Mouse (Mus musculus) C2C12 (cell line): ENCODE measurements around the gene Epn3. TPM values are rescaled to one million over a fixed set of nuclear protein-coding genes. Genes with fewer than 3 reads are reported as not detected.

Experiments used
- H3K27me3 ChIP-seq: one replicate; pipeline ENCODE4 v1.6.1; 2011; ENCODE audit not compliant: control insufficient read depth, insufficient read depth, insufficient read length
- H3K36me3 ChIP-seq: one replicate; pipeline ENCODE4 v1.6.1; 2011; ENCODE audit not compliant: control insufficient read depth, insufficient read depth
- H3K4me3 ChIP-seq: one replicate; pipeline ENCODE4 v1.5.1; 2011; ENCODE audit warnings: mild to moderate bottlenecking, control low read depth; ENCODE audit not compliant: poor library complexity, insufficient read depth, severe bottlenecking
- H3K79me2 ChIP-seq: one replicate; pipeline ENCODE4 v1.6.1; 2011; ENCODE audit not compliant: control insufficient read depth, insufficient read depth
- H3K79me3 ChIP-seq: one replicate; pipeline ENCODE4 v1.6.1; 2011; ENCODE audit warnings: low read depth, control low read depth
- H3ac ChIP-seq: one replicate; pipeline ENCODE3; 2011; ENCODE audit warnings: low read depth; ENCODE audit not compliant: control insufficient read depth, insufficient read length
- CEBPB ChIP-seq: IDR thresholded peaks from one replicate; pipeline ENCODE4 v1.6.1; 2011; ENCODE audit warnings: low read depth, mild to moderate bottlenecking, control low read depth, moderate library complexity
- CTCF ChIP-seq: IDR thresholded peaks from one replicate; pipeline ENCODE4 v1.5.1; 2011; ENCODE audit not compliant: control insufficient read depth, insufficient read depth, insufficient read length
- FOSL1 ChIP-seq: IDR thresholded peaks from one replicate; pipeline ENCODE4 v1.8.0; 2011; ENCODE audit warnings: mild to moderate bottlenecking, low read length; ENCODE audit not compliant: poor library complexity, insufficient read depth, severe bottlenecking
- MAX ChIP-seq: IDR thresholded peaks from one replicate; pipeline ENCODE4 v1.6.1; 2011; ENCODE audit warnings: mild to moderate bottlenecking, control low read depth
- MYOD1 ChIP-seq: IDR thresholded peaks from one replicate; pipeline ENCODE4 v1.6.1; 2011; ENCODE audit warnings: low read depth; ENCODE audit not compliant: control insufficient read depth, insufficient read length
- MYOG ChIP-seq: IDR thresholded peaks from one replicate; pipeline ENCODE4 v1.6.1; 2011; ENCODE audit not compliant: control insufficient read depth, insufficient read length; ENCODE audit errors: extremely low read depth
- USF1 ChIP-seq: IDR thresholded peaks from one replicate; pipeline ENCODE4 v1.6.1; 2011; ENCODE audit warnings: low read depth, mild to moderate bottlenecking, control low read depth, moderate library complexity
- polyA plus RNA-seq: library from polyadenylated mRNA; unstranded; fragments of >200 nt; fragmentation: generic; extraction: Trizol; gene quantifications from one replicate; pipeline ENCODE4 v1.2.1, GENCODE M21; 2012; ENCODE audit warnings: missing spikeins

Gene Epn3
- polyA plus RNA-seq, 1 experiment = 0.25 TPM

DNA sequence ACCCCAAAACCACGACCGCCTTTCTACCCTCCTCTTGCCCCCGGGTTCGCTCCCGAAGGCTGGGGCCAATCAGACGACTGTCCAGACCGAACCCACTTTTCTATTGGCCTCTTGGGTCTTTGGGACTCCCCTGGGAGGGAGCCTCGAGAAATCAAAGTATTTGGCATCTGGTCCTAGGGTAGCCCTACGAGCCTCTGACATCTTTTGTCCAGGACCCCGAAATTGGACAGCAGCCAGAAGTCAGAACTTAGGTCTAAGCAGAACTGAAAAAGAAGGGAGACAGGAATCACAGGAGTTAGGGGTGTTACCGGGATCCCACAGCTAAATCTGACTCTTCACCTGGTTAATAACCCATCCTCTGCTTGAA, 25.2 kb downstream of the Epn3 start:
- H3K27me3 ChIP-seq = peaks cover 62% of the 10 kb centered on the region

DNA sequence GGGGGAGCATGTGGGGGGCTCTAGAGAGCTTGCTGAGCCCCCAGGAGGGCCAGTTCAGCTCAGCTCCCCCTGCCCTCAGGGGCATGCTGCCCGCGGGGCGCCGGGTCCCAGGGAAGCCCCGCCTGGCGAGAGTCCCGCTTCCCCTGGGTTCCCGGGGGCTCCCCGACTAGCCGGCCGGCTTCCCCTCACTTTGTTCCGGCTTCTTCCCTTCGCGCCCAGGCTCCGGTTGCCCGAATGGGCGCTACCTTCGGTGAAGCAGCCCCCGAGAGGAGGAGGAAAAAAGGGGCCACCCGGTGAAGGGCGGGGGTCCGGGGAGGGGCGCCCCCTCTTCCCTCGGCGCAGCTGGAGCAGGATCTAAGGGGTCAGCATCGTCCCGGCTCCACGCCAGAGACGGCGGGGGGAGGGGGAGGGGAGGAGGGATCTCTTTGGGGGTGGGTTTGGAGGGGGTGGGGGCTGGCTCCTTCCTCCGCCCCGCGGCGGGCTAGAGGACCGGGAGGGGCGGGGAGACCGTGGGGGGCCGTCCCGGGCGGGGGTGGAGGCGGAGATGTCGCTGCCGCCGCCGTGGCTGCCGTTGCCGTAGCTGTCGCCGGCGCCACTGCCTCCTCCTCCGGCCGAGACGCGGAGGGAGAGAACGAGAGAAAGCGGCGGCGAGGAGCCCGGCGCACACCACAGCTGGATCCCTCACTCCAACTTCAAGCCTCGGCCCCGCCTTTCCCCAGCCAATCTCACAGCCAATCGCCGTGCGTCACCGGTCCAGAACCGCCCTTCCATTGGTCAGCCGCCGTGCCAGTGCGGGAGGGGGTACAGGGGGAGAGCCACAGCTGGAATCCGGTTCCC, 25.8 kb downstream of the Epn3 start, which contains the start of gene Cacna1g:
Gene Cacna1g, minus strand, starts transcription at position 492 of the 837 bp plus-strand sequence.
- TF ChIP-seq MYOD1 (peak; percentile 10), FOSL1 (no peak)

More for the DNA sequence above, 25.2 kb downstream of the Epn3 start:
- no peak overlapping the region for H3K4me3 ChIP-seq
- H3K79me2 ChIP-seq = no peaks in the 10 kb centered on the region
- H3K36me3 ChIP-seq = no peaks in the 10 kb centered on the region
- no peak overlapping the region for H3ac ChIP-seq
- H3K79me3 ChIP-seq = no peaks in the 10 kb centered on the region
- TF ChIP-seq CEBPB = no peak
- no peak for TF ChIP-seq MYOD1
- TF ChIP-seq MYOG = no peak

DNA sequence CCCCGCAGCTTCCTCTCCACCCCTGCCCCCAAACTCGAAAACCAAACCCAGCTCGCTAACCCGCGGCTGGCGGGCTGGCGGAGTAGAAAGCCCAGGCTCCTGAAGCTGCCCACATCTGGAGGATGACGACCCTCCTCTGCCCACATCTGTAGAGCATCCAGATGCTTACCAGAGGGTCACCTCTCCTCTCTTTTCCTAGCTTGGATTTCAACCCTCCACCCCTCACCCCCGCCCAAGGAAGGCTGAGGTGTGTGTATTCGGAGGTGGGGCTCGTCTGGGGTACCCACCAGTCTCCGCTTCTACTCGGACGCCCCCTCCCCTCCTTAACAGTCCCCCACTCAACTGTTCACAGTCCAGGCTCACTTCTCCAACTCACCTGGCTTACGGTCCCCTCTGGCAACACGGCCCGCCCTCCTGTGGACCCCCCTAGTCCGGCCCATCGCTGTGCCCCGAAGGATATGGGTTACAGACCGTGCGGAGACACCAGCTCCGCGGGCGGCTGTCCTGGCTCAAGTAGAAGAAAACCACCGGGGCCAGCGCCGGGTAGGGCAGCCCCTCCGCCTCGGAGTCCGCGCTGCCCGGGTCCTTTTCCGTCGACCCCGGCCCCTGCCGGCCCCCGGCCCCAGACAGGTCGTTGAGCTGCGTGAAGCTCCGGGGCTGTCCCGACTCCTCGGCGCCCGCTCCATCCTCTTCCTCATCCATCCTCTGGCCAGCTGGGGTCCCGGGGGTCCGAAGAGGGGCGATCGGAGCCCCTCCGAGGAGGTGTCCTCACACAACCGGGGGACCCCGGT, 26.7 kb downstream of the Epn3 start:
- no peak for TF ChIP-seq MAX
- TF ChIP-seq FOSL1 = no peak
- TF ChIP-seq MYOD1 = no peak
- no peak for TF ChIP-seq CEBPB
- TF ChIP-seq MYOG = no peak
- no peak for TF ChIP-seq USF1
- TF ChIP-seq CTCF = no peak
- no peaks in the 10 kb centered on the region for H3K79me3 ChIP-seq
- no peaks in the 10 kb centered on the region for H3K36me3 ChIP-seq
- H3K79me2 ChIP-seq = no peaks in the 10 kb centered on the region
- H3ac ChIP-seq = peak overlapping the region; percentile 19
- peaks cover 48% of the 10 kb centered on the region for H3K27me3 ChIP-seq
- H3K4me3 ChIP-seq = no peak overlapping the region

More for the DNA sequence above, 25.8 kb downstream of the Epn3 start, which contains the start of gene Cacna1g:
- Histone ChIP-seq H3ac (peak within 1 kb of the TSS; percentile 44), H3K79me3 (no peaks in the 10 kb centered on the region), H3K27me3 (peaks cover 56% of the 10 kb centered on the region), H3K36me3 (no peaks in the 10 kb centered on the region), H3K4me3 (peak within 1 kb of the TSS; percentile 14), H3K79me2 (no peaks in the 10 kb centered on the region)

DNA sequence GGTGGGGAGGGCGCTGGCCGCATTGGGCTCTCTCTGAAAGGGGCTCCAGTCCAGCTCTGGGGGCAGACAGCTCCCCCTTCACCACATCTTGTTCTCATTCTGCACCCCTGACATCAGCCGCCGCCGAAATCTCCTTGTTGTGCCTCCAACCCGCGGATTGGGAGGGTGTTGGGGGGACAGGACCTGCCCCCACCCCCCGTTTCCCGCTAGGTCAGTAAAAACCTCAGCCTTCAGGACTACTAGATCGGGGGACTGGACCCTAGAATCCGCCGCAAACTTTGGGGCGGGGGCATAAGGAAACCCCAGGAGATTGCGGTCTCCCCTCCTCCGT, 27.2 kb downstream of the Epn3 start:
- peaks cover 42% of the 10 kb centered on the region for H3K27me3 ChIP-seq
- no peaks in the 10 kb centered on the region for H3K79me3 ChIP-seq
- TF ChIP-seq CTCF (no peak), FOSL1 (no peak), MYOG (no peak), USF1 (no peak), MAX (no peak), CEBPB (no peak), MYOD1 (no peak)
- H3ac ChIP-seq = no peak overlapping the region
- H3K4me3 ChIP-seq = no peak overlapping the region
- H3K79me2 ChIP-seq = no peaks in the 10 kb centered on the region
- H3K36me3 ChIP-seq = no peaks in the 10 kb centered on the region

DNA sequence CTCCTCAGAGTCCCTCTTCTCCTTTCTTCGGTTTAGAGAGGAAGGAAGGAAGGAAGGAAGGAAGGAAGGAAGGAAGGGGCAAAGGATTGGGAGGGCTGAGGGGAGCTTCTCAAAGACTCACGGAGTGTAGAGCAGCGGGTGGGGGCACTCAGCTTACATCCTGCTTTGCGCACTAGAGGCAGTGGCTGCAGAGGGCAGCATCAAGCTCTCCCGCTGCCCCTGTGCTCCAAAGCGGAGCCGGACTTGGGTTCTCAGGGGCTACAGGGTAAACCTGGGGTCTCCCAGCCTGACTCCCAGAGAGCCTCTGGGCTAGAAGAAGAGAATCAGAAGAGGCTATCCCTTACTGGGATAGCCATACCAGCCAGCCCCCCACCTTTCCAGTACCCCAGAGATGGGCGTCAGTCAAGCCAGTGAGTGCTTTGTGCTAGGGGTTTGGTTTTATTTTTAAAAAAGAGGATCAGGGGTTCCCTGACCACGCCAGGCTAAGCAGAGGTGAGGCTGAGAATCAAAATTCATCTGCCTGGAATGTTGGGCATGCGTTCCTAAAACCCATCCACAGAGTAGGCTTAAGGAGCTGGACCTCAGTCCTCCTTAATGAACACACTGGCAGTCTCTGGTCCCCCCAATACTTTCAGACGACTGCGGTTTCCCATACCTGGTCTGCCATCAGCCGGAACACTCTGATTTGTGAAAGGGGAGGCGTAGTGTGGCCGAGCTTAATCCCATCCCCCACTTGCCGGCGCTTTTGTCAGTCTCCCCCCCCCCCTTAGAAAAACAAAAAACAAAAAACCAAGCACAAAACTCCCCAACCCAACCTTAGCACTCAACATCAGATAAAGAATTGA, 27.8 kb downstream of the Epn3 start:
- H3K79me2 ChIP-seq = no peaks in the 10 kb centered on the region
- H3K4me3 ChIP-seq = no peak overlapping the region
- no peak overlapping the region for H3ac ChIP-seq
- no peaks in the 10 kb centered on the region for H3K36me3 ChIP-seq
- TF ChIP-seq MAX = no peak
- TF ChIP-seq USF1 = no peak
- TF ChIP-seq FOSL1 = no peak
- TF ChIP-seq MYOD1 = no peak
- no peak for TF ChIP-seq CTCF
- no peak for TF ChIP-seq MYOG
- H3K79me3 ChIP-seq = no peaks in the 10 kb centered on the region
- H3K27me3 ChIP-seq = peaks cover 36% of the 10 kb centered on the region
